Mouse (Mus musculus): ENCODE results near the gene Dtx2. TPM values are rescaled to one million over a fixed set of nuclear protein-coding genes. Genes with fewer than 3 reads are reported as not detected.

Gene Dtx2
- polyA plus RNA-seq, 1 experiment from 2014 or later: 36.5 TPM

DNA sequence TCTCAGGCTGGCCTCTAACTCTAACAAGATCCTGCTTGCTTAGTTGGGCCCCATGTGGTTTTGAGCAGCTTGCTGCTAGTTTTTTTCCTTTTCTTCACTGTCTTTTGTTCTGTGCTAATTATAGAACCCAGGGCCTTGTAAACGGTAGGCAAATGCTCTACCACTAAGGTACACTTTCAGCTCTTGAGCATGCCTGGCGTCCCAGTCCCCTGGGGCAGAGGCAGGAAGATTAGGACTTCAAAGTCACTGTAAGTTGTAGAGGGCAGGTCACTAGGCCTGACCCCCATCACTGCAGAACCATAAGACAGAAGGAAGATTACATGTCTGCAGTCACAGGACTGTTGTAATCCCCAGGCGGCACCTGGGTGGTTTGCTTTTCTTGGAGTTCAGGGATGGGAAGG, 8.2 kb downstream of the Dtx2 start:
- H3K4me1 ChIP-seq: peaks cover 24% of the 10 kb centered on the region
- H3K36me3 ChIP-seq: peaks cover 45% of the 10 kb centered on the region
- H3K9ac ChIP-seq: no peak overlapping the region
- H3K27me3 ChIP-seq: no peaks in the 10 kb centered on the region
- no peaks in the 10 kb centered on the region for H3K9me3 ChIP-seq (replicated peaks)
- no peak overlapping the region for H3K4me3 ChIP-seq (replicated peaks)
- no peak overlapping the region for H3K4me2 ChIP-seq (replicated peaks)
- ATAC-seq (ENCODE audit: insufficient number of reproducible peaks, low FRiP score, low TSS enrichment, low read depth): no peak
- 21% methylated on average over 3 of the region's 3 CpGs for WGBS
- H3K27ac ChIP-seq (replicated peaks): peak overlapping the region; percentile 35; the same call in 1 of the 2 replicates

DNA sequence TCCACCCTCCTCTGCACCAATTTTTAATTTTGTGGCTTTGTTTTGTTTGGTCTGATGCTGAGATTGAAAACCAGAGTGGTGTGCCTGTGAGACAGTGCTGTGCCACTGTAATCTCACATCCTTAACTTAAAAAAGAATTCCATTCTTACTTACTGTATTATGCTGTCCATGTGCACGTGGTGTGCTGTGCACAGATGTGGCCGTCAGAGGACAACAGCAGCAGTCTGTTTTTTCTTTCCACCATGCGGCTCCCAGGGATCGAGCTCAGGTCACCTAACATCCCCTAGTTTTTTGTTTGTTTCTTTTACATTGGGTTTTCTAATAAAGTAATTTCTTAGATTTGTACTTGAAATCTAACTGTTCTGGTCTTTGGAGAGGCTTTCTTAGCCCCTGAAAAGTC, 9.9 kb downstream of the Dtx2 start:
- Histone ChIP-seq H3K9me3 (replicated peaks) (no peaks in the 10 kb centered on the region), H3K36me3 (peaks cover 27% of the 10 kb centered on the region), H3K4me1 (peaks cover 31% of the 10 kb centered on the region), H3K9ac (no peak overlapping the region), H3K4me2 (replicated peaks) (no peak overlapping the region), H3K27me3 (no peaks in the 10 kb centered on the region), H3K27ac (replicated peaks) (no peak overlapping the region), H3K4me3 (replicated peaks) (no peak overlapping the region)
- WGBS: 65% methylated on average over 4 of the region's 4 CpGs
- no peak for ATAC-seq (ENCODE audit: insufficient number of reproducible peaks, low FRiP score, low TSS enrichment, low read depth)

DNA sequence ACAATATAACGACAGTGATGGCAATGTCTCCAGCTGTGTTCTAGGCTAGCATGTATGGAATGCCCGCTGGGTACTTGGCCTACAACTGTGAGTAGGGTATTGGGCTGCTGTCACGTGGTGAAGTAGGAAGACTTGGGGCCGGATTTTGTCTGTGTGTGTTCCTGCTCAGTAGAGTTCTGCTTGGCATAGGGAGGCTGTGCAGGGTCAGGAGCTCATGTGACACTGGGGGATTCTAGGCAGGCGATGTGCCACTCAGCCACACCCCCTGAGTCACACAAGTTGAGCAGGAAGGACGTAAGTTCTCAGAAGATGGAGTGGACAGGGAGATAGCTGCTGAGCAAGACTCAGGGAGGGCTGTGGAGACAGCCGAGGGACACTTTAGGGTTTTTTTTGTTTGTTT, 13.1 kb downstream of the Dtx2 start:
- Histone ChIP-seq H3K4me2 (replicated peaks) (no peak overlapping the region), H3K4me3 (replicated peaks) (no peak overlapping the region), H3K36me3 (peaks cover 29% of the 10 kb centered on the region), H3K4me1 (peaks cover 25% of the 10 kb centered on the region), H3K9me3 (replicated peaks) (no peaks in the 10 kb centered on the region), H3K27ac (replicated peaks) (no peak overlapping the region), H3K27me3 (no peaks in the 10 kb centered on the region), H3K9ac (no peak overlapping the region)
- 76% methylated on average over 7 of the region's 7 CpGs for WGBS
- ATAC-seq (ENCODE audit: insufficient number of reproducible peaks, low FRiP score, low TSS enrichment, low read depth): no peak

DNA sequence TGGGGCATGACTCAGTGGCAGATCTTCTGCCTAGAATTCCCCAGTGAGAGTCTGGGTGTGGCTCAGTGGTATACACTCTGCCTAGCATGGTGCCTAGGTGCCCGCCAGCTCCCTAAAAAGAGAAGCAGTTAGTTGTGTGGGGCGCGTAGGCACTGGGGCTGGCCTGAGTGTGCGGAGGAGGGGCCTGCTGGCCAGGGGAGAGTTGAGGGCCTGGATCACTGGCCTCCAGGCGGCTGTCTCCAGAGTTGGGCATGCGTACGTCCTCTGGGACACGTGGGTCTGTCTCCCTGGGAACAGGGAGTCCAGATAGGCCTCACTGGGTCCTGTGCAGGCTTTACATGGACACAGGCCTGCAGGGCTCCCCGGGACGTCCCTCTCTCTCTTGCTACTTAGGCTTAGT, 20.3 kb downstream of the Dtx2 start:
- H3K36me3 ChIP-seq: peaks cover 44% of the 10 kb centered on the region
- H3K4me3 ChIP-seq (replicated peaks): no peak overlapping the region
- H3K9me3 ChIP-seq (replicated peaks): no peaks in the 10 kb centered on the region
- H3K27ac ChIP-seq (replicated peaks): peak overlapping the region; percentile 90
- H3K27me3 ChIP-seq: no peaks in the 10 kb centered on the region
- ATAC-seq (ENCODE audit: insufficient number of reproducible peaks, low FRiP score, low TSS enrichment, low read depth): no peak
- peaks cover 46% of the 10 kb centered on the region for H3K4me1 ChIP-seq
- H3K9ac ChIP-seq: no peak overlapping the region
- no peak overlapping the region for H3K4me2 ChIP-seq (replicated peaks)
- WGBS: 86% methylated on average over 10 of the region's 10 CpGs

DNA sequence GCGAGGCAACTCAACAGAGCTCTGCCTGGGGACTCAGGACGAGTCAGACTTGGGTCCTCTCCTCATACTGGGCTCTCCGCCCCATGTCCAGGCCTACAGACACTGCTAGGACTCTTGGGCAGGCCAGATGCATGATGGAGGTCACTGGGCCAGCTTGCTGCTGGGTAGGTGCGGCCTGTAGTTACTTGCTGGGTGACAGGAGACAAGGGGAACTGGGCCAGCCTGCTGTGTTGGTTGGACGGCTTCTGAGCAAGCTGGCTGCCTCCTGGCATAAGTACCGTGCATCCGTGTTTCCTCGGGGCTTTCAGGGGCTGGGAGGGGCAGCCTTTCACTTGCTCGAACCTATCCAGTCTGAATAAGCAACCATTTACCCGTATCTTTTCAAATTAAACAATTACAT, 21.0 kb downstream of the Dtx2 start:
- Histone ChIP-seq H3K9ac (no peak overlapping the region), H3K4me2 (replicated peaks) (0 out of 2 replicates have a peak overlapping the region, but pooled peaks have one; percentile 5), H3K27me3 (no peaks in the 10 kb centered on the region), H3K4me1 (peaks cover 49% of the 10 kb centered on the region), H3K4me3 (replicated peaks) (no peak overlapping the region), H3K9me3 (replicated peaks) (no peaks in the 10 kb centered on the region), H3K36me3 (peaks cover 38% of the 10 kb centered on the region), H3K27ac (replicated peaks) (peak overlapping the region; percentile 90)
- 0 out of 2 replicates have a peak, but pooled peaks have one; percentile 30 for ATAC-seq (ENCODE audit: insufficient number of reproducible peaks, low FRiP score, low TSS enrichment, low read depth)
- WGBS: 62% methylated on average over 10 of the region's 10 CpGs

DNA sequence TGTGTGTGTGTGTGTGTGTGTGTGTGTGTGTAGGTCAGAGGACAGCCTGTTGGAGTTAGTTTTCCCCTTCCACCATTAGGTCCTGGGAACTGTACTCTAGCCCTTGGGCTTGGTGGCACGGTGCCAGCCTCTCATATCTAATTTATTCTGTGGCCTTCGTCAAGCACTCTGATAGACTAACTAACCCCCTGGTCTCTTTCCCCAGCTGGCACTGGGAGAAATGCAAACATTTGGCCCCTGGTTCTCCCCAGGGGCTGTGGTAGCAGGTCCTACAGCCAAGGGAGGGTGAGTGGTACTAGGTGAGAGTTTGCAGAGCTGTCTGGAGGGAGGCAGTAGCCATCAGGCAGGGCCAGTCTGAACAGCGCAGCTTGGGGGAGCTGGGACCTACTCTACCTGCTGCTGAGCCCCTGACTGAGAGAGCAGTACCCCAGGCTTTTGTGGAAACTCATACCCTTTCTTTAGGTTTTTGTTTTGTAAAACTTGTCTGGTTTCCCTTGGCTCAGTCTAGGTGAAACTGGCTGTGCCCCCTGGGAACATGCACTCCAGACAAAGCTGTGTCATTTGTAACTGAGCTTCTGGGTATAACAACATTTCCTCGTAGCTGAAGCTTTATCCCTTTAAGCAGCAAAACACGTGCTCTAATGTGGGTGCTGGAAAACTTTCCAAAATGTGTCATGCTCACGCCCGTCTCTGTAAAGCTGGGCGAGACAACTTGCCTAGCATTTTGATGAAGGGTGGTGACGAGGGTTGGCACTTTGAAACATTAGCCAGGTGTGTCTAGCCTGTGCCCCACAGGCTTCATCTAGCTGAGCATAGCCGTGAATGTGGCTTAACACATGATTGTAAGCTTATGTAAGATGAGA, 21.6 kb downstream of the Dtx2 start:
- 0 out of 2 replicates have a peak, but pooled peaks have one; percentile 31 for ATAC-seq (ENCODE audit: insufficient number of reproducible peaks, low FRiP score, low TSS enrichment, low read depth)
- no peaks in the 10 kb centered on the region for H3K9me3 ChIP-seq (replicated peaks)
- peaks cover 49% of the 10 kb centered on the region for H3K4me1 ChIP-seq
- H3K27ac ChIP-seq (replicated peaks): peak overlapping the region; percentile 90
- no peak overlapping the region for H3K9ac ChIP-seq
- 45% methylated on average over 10 of the region's 10 CpGs for WGBS
- H3K4me3 ChIP-seq (replicated peaks): no peak overlapping the region
- no peaks in the 10 kb centered on the region for H3K27me3 ChIP-seq
- peaks cover 34% of the 10 kb centered on the region for H3K36me3 ChIP-seq
- peak overlapping the region; percentile 5; the same call in 1 of the 2 replicates for H3K4me2 ChIP-seq (replicated peaks)

DNA sequence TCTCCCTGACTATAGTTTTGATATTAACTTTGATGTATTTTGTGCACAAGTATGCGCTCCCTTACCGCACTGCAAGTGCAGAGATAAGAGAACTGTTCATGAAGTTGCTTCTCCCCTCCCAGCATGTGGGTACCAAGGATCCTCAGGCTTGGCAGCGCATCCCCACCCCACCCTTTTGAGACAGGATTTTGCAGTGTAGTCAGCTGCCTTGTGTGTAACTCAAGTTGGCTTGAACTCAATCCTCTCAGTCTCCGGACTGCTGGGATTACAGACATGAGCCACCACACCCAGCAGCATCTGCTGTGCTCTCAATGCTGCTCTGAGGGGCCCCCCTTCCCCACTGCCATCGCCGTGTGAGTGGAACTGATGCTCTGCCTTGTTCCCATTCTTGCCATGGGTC, 22.7 kb downstream of the Dtx2 start:
- Histone ChIP-seq H3K27ac (replicated peaks) (peak overlapping the region; percentile 90), H3K36me3 (peaks cover 26% of the 10 kb centered on the region), H3K9me3 (replicated peaks) (no peaks in the 10 kb centered on the region), H3K4me3 (replicated peaks) (no peak overlapping the region), H3K4me2 (replicated peaks) (no peak overlapping the region), H3K9ac (no peak overlapping the region), H3K27me3 (no peaks in the 10 kb centered on the region), H3K4me1 (peaks cover 49% of the 10 kb centered on the region)
- ATAC-seq (ENCODE audit: insufficient number of reproducible peaks, low FRiP score, low TSS enrichment, low read depth): no peak
- 68% methylated on average over 6 of the region's 6 CpGs for WGBS

DNA sequence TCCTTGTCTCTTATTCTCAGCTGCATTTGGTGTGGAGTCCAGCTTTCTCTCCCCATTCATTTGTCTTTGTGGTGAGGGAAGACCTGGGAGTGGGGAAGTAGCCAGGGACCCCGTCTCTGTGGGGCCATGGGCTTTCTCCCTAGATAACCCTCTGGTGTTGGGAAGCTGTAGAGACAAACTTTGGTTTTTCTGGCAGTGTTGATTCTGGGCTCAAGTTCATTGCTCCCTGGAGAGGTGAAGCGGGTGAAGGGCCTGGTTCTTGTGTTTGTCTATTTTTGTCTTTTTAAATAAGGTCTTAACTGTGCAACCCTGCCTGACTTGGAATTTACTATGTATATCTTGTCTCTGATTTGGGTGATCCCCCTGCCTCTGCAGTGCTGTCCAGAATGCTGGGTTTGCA, 24.1 kb downstream of the Dtx2 start:
- ATAC-seq (ENCODE audit: insufficient number of reproducible peaks, low FRiP score, low TSS enrichment, low read depth): no peak
- H3K4me2 ChIP-seq (replicated peaks): no peak overlapping the region
- no peak overlapping the region for H3K27ac ChIP-seq (replicated peaks)
- no peaks in the 10 kb centered on the region for H3K27me3 ChIP-seq
- WGBS: 85% methylated on average over 2 of the region's 2 CpGs
- peaks cover 49% of the 10 kb centered on the region for H3K4me1 ChIP-seq
- H3K4me3 ChIP-seq (replicated peaks): no peak overlapping the region
- no peak overlapping the region for H3K9ac ChIP-seq
- peaks cover 17% of the 10 kb centered on the region; the same call in 1 of the 2 replicates for H3K36me3 ChIP-seq
- H3K9me3 ChIP-seq (replicated peaks): no peaks in the 10 kb centered on the region

DNA sequence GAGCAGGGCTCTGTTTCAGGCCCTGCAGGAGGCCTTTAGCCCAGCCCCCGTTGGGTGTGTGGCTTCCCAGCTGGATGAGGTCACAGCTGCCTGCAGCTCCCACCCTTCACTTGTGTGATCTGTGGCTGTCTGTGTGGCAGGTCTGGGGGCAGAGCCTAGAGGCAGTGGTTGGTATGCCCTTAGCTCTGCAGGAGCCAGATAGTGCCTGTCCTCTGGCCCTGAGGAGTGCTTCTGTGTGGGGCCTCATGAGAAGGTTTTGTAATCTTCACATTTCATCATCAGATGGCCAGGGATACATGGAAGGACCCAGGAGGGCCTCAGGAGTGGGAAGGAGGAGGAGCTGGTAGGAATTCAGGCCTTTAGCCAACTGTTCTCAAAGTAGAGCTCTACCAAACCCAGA, 25.3 kb downstream of the Dtx2 start:
- H3K9ac ChIP-seq: no peak overlapping the region
- peaks cover 45% of the 10 kb centered on the region for H3K4me1 ChIP-seq
- 25% methylated on average over 1 of the region's 1 CpGs for WGBS
- no peak; the same call in 1 of the 2 replicates for ATAC-seq (ENCODE audit: insufficient number of reproducible peaks, low FRiP score, low TSS enrichment, low read depth)
- peak overlapping the region; percentile 52; the same call in 1 of the 2 replicates for H3K27ac ChIP-seq (replicated peaks)
- H3K4me3 ChIP-seq (replicated peaks): no peak overlapping the region
- H3K9me3 ChIP-seq (replicated peaks): no peaks in the 10 kb centered on the region
- no peaks in the 10 kb centered on the region for H3K27me3 ChIP-seq
- no peak overlapping the region for H3K4me2 ChIP-seq (replicated peaks)
- H3K36me3 ChIP-seq: peaks cover 19% of the 10 kb centered on the region; the same call in 1 of the 2 replicates

DNA sequence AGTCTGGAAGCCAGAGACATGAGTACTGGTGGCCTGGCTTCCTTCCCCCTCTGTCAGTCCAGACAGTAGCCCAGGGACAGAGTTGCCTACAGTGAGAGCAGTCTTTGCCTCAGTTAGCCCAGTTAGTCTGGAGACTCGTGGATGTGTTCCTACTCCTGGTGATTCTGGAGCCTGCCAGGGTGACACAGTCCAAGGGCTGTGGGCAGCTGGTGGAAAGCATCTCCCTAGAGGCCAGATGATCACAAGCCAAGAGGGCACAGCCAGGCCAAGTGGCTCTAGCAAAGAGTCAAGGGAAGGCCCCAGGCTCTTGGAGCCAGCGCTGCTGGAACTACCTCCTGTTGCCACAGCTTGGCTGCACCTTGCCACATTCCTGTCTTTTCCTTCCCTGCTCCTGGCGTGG, 31.1 kb downstream of the Dtx2 start:
- Histone ChIP-seq H3K4me3 (replicated peaks) (no peak overlapping the region), H3K9me3 (replicated peaks) (no peaks in the 10 kb centered on the region), H3K27ac (replicated peaks) (no peak overlapping the region), H3K27me3 (no peaks in the 10 kb centered on the region), H3K36me3 (peaks cover 60% of the 10 kb centered on the region), H3K4me1 (no peaks in the 10 kb centered on the region), H3K9ac (no peak overlapping the region), H3K4me2 (replicated peaks) (no peak overlapping the region)
- ATAC-seq (ENCODE audit: insufficient number of reproducible peaks, low FRiP score, low TSS enrichment, low read depth): no peak
- 73% methylated on average over 3 of the region's 3 CpGs for WGBS

DNA sequence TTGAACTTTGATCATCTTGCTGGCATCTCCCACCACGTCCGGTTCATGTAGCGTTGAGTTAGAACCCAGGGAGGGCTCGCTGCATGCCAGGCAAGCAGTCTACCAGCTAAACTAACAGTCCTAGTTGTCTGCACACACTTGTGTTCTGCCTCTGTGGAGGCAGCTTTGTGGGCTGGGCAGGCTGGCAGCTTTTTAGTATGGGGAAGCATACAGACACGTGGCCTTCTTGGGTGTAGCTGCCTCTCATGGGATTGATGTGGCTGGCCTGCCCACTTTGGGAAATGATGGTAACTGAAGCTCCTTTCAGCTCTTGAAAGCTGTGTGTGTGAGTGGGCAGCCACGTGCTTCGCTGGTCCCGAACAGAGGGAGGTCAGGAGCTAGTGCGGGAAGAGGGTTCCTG, 32.3 kb downstream of the Dtx2 start:
- WGBS: 86% methylated on average over 9 of the region's 9 CpGs
- H3K4me1 ChIP-seq: no peaks in the 10 kb centered on the region
- no peaks in the 10 kb centered on the region for H3K27me3 ChIP-seq
- H3K4me3 ChIP-seq (replicated peaks): no peak overlapping the region
- H3K27ac ChIP-seq (replicated peaks): no peak overlapping the region
- no peak for ATAC-seq (ENCODE audit: insufficient number of reproducible peaks, low FRiP score, low TSS enrichment, low read depth)
- H3K9me3 ChIP-seq (replicated peaks): no peaks in the 10 kb centered on the region
- no peak overlapping the region for H3K4me2 ChIP-seq (replicated peaks)
- H3K9ac ChIP-seq: no peak overlapping the region
- peaks cover 70% of the 10 kb centered on the region for H3K36me3 ChIP-seq

All from embryonic facial prominence, embryonic 15.5 days (tissue).